Mouse (Mus musculus) neural tube, embryonic 15.5 days (tissue): ENCODE measurements around the gene Hoxd12. TPM values are rescaled to one million over a fixed set of nuclear protein-coding genes. Genes with fewer than 3 reads are reported as not detected.

Source experiments
- ATAC-seq: fragments of 200-750 bp; cut with Nextera tagmentation; 2 replicates; pipeline ENCODE4 v1.8.0; 2017; ENCODE audit warnings: mild to moderate bottlenecking, moderate TSS enrichment, moderate library complexity; ENCODE audit not compliant: low FRiP score
- H3K27ac ChIP-seq: fragments of 300-500 bp; sonication (generic); replicated peaks from 2 replicates; pipeline ENCODE4 v1.5.1; 2015; ENCODE audit warnings: mild to moderate bottlenecking, inconsistent platforms
- H3K27me3 ChIP-seq: fragments of 300-500 bp; sonication (generic); replicated peaks from 2 replicates; pipeline ENCODE4 v1.6.1; 2015; ENCODE audit warnings: inconsistent platforms
- H3K36me3 ChIP-seq: fragments of 300-500 bp; sonication (generic); 2 replicates; pipeline ENCODE4 v1.6.1; 2015; ENCODE audit warnings: inconsistent platforms
- H3K4me1 ChIP-seq: fragments of 300-500 bp; sonication (generic); 2 replicates; pipeline ENCODE4 v1.6.1; 2015; ENCODE audit warnings: inconsistent platforms
- H3K4me2 ChIP-seq: fragments of 300-500 bp; sonication (generic); 2 replicates; pipeline ENCODE4 v1.6.1; 2015; ENCODE audit warnings: inconsistent platforms, mild to moderate bottlenecking, moderate library complexity
- H3K4me3 ChIP-seq: fragments of 300-500 bp; sonication (generic); replicated peaks from 2 replicates; pipeline ENCODE4 v1.5.1; 2015; ENCODE audit warnings: mild to moderate bottlenecking, inconsistent platforms
- H3K9ac ChIP-seq: fragments of 300-500 bp; sonication (generic); replicated peaks from 2 replicates; pipeline ENCODE4 v1.6.1; 2015; ENCODE audit warnings: mild to moderate bottlenecking, inconsistent platforms
- H3K9me3 ChIP-seq: fragments of 300-500 bp; sonication (generic); replicated peaks from 2 replicates; pipeline ENCODE4 v1.6.1; 2016; ENCODE audit warnings: inconsistent platforms
- WGBS: fragments of 180-500 bp; shearing (Covaris S2); methylation state at CpG from one replicate; pipeline ENCODE4 v1.1.7; 2015; ENCODE audit warnings: mixed read lengths; 5-methylcytosine and 5-hydroxymethylcytosine counted together
- polyA plus RNA-seq: library from polyadenylated mRNA; unstranded; fragments of >200 nt; fragmentation: Nextera tagmentation; extraction: Ambion mirVana; gene quantifications from 2 replicates; pipeline ENCODE4 v1.2.1, GENCODE M21; 2015

Gene Hoxd12
- polyA plus RNA-seq = 0.38 and 0.43 TPM in 2 replicates

DNA sequence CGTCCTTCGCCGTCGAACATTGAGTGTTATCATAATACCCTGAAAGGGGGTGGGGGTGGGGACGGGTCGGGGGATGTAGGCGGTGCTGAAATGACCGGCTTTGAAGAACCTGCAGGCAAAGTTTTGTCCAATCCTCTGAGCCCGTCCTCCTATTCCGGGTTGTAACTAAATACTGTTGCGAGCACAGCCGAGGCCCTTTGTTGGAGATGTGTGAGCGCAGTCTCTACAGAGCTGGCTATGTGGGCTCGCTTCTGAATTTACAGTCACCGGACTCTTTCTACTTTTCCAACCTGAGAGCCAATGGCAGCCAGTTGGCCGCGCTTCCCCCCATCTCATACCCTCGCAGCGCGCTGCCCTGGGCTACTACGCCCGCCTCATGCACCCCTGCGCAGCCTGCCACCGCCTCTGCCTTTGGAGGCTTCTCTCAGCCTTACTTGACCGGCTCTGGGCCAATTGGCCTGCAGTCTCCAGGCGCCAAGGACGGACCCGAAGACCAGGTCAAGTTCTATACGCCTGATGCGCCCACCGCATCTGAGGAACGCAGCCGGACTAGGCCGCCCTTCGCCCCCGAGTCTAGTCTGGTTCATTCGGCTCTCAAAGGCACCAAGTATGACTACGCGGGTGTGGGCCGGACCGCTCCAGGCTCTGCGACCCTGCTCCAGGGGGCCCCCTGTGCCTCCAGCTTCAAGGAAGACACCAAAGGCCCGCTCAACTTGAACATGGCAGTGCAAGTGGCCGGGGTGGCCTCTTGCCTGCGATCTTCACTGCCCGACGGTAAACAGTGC lies at the start of gene Hoxd12:
TSS of gene Hoxd12 (plus strand) at position 133 of the 785 bp plus-strand sequence.
- no peaks in the 10 kb centered on the region for H3K9me3 ChIP-seq
- no peaks in the 10 kb centered on the region for H3K36me3 ChIP-seq
- 5% methylated on average over 47 of the region's 47 CpGs for WGBS
- H3K27me3 ChIP-seq = peaks cover 96% of the 10 kb centered on the region
- no peak within 1 kb of the TSS for H3K9ac ChIP-seq
- peaks cover 14% of the 10 kb centered on the region for H3K4me1 ChIP-seq
- no peak within 1 kb of the TSS for H3K4me2 ChIP-seq
- H3K27ac ChIP-seq = no peak within 1 kb of the TSS
- H3K4me3 ChIP-seq = no peak within 1 kb of the TSS
- ATAC-seq = no peak

- no peak overlapping the region for H3K4me2 ChIP-seq
- no peak overlapping the region for H3K27ac ChIP-seq
- no peak overlapping the region for H3K4me3 ChIP-seq
- 70% methylated on average over 4 of the region's 4 CpGs for WGBS
- no peak for ATAC-seq
- no peaks in the 10 kb centered on the region for H3K36me3 ChIP-seq
- H3K9me3 ChIP-seq = no peaks in the 10 kb centered on the region
- H3K4me1 ChIP-seq = no peaks in the 10 kb centered on the region
- H3K9ac ChIP-seq = no peak overlapping the region
- H3K27me3 ChIP-seq = no peaks in the 10 kb centered on the region
These were observed 39.4 kb upstream of the Hoxd12 start for GRCm38 (mm10) chr2:74635412-74635811.

- Histone ChIP-seq H3K4me1 (no peaks in the 10 kb centered on the region), H3K9ac (no peak overlapping the region), H3K36me3 (no peaks in the 10 kb centered on the region), H3K4me3 (no peak overlapping the region), H3K27ac (no peak overlapping the region), H3K4me2 (no peak overlapping the region), H3K27me3 (peaks cover 36% of the 10 kb centered on the region), H3K9me3 (no peaks in the 10 kb centered on the region)
- WGBS = 48% methylated on average over 5 of the region's 5 CpGs
- no peak for ATAC-seq
These were observed 32.4 kb upstream of the Hoxd12 start for GRCm38 (mm10) chr2:74642431-74642830.

GRCm38 (mm10) chr2:74645631-74646030 lies 29.2 kb upstream of the Hoxd12 start:
- no peaks in the 10 kb centered on the region for H3K36me3 ChIP-seq
- peaks cover 3% of the 10 kb centered on the region; the same call in 1 of the 2 replicates for H3K4me1 ChIP-seq
- no peak overlapping the region for H3K9ac ChIP-seq
- H3K27ac ChIP-seq = no peak overlapping the region
- no peak overlapping the region for H3K4me3 ChIP-seq
- no peak overlapping the region for H3K4me2 ChIP-seq
- H3K9me3 ChIP-seq = no peaks in the 10 kb centered on the region
- no peak for ATAC-seq
- 83% methylated on average over 3 of the region's 3 CpGs for WGBS
- peaks cover 68% of the 10 kb centered on the region for H3K27me3 ChIP-seq

GRCm38 (mm10) chr2:74647082-74647864 lies 27.5 kb upstream of the Hoxd12 start:
- WGBS = 20% methylated on average over 7 of the region's 7 CpGs
- Histone ChIP-seq H3K4me3 (no peak overlapping the region), H3K27ac (no peak overlapping the region), H3K9me3 (no peaks in the 10 kb centered on the region), H3K27me3 (peaks cover 82% of the 10 kb centered on the region), H3K9ac (no peak overlapping the region), H3K4me1 (peaks cover 3% of the 10 kb centered on the region; the same call in 1 of the 2 replicates), H3K4me2 (no peak overlapping the region), H3K36me3 (no peaks in the 10 kb centered on the region)
- no peak for ATAC-seq

GRCm38 (mm10) chr2:74652996-74653340 lies 21.8 kb upstream of the Hoxd12 start:
- 39% methylated on average over 2 of the region's 2 CpGs for WGBS
- Histone ChIP-seq H3K27ac (no peak overlapping the region), H3K4me2 (no peak overlapping the region), H3K9ac (no peak overlapping the region), H3K9me3 (no peaks in the 10 kb centered on the region), H3K4me1 (peaks cover 12% of the 10 kb centered on the region), H3K27me3 (peaks cover 73% of the 10 kb centered on the region), H3K36me3 (no peaks in the 10 kb centered on the region), H3K4me3 (no peak overlapping the region)
- ATAC-seq = no peak

GRCm38 (mm10) chr2:74653781-74654535 lies 20.9 kb upstream of the Hoxd12 start:
- Histone ChIP-seq H3K27me3 (peaks cover 69% of the 10 kb centered on the region), H3K9me3 (no peaks in the 10 kb centered on the region), H3K9ac (no peak overlapping the region), H3K27ac (no peak overlapping the region), H3K4me2 (no peak overlapping the region), H3K4me1 (peaks cover 9% of the 10 kb centered on the region), H3K36me3 (no peaks in the 10 kb centered on the region), H3K4me3 (no peak overlapping the region)
- WGBS = 9% methylated on average over 17 of the region's 17 CpGs
- ATAC-seq = no peak

DNA sequence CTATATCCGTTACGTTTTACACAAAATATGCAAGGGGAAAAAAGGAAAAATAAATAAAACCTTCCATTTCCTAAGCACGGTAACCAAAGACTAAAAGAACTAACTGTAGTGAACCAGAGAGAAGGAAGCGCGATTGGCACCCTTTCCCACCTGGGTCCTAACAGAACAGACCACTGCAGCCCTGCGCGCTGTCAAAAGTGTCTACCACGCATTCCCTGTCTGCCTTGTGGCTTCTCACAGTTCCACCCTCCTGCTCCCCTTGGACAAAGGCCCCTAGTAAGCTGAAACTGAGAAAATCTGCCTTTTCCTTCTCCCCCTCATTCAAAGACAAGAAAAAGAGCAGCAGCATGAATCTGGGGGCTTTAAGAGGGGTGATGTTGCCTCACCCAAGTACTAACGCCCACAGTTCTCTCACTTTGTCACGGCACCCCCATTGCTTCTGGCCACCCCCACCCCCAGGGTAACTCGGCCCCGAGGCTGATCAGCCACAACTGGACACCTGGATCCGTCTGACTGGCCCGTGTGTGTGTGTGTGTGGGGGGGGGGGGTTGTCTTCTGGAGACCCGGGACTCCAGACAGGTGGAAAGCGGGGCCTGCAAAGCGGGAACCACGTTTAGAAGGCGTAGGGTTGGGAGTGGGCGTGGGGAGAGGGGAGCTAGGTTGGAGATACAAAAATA lies 19.9 kb upstream of the Hoxd12 start:
- Histone ChIP-seq H3K9ac (no peak overlapping the region), H3K4me1 (peaks cover 12% of the 10 kb centered on the region), H3K36me3 (no peaks in the 10 kb centered on the region), H3K9me3 (no peaks in the 10 kb centered on the region), H3K27me3 (peaks cover 65% of the 10 kb centered on the region), H3K4me3 (no peak overlapping the region), H3K4me2 (no peak overlapping the region), H3K27ac (no peak overlapping the region)
- no peak for ATAC-seq
- WGBS = 4% methylated on average over 20 of the region's 20 CpGs

DNA sequence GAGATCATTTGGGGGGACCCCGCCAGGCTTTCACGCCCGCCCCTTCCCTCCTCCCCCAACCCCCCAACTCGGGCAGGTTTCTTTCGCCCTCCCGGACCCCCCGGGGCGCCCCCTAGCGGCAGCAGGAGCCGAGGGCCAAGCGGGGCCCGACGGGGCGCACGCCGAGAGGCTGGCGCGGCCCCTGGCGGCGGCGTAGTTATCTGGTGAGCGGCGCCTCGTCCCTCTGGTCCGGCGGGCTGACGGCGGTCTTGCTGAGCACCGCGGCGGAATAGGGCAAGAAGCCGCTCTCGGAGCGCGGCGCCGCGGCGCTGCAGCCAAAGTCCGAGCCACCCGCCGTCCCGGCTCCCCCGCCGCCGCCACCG lies 19.4 kb upstream of the Hoxd12 start:
- Histone ChIP-seq H3K9ac (no peak overlapping the region), H3K4me3 (peak overlapping the region; percentile 38), H3K4me1 (peaks cover 12% of the 10 kb centered on the region), H3K27me3 (peaks cover 63% of the 10 kb centered on the region), H3K4me2 (peak overlapping the region; percentile 59), H3K9me3 (no peaks in the 10 kb centered on the region), H3K27ac (no peak overlapping the region), H3K36me3 (no peaks in the 10 kb centered on the region)
- 0% methylated on average over 7 of the region's 47 CpGs for WGBS
- ATAC-seq = no peak

GRCm38 (mm10) chr2:74655821-74656631 lies 18.8 kb upstream of the Hoxd12 start:
- no peak for ATAC-seq
- H3K9ac ChIP-seq = no peak overlapping the region

More at GRCm38 (mm10) chr2:74655821-74656631, 18.8 kb upstream of the Hoxd12 start:
- H3K27ac ChIP-seq = no peak overlapping the region
- H3K36me3 ChIP-seq = no peaks in the 10 kb centered on the region
- H3K9me3 ChIP-seq = no peaks in the 10 kb centered on the region
- H3K4me2 ChIP-seq = peak overlapping the region; percentile 59
- peaks cover 12% of the 10 kb centered on the region for H3K4me1 ChIP-seq
- under 1% methylated on average over 63 of the region's 69 CpGs for WGBS
- peaks cover 63% of the 10 kb centered on the region for H3K27me3 ChIP-seq
- H3K4me3 ChIP-seq = peak overlapping the region; percentile 38
